Mouse (Mus musculus): Measurements from ENCODE around the gene Pnmt.
"Not testable (repeated sequence)": the region's sequence is repeated elsewhere in the genome, so short reads cannot be mapped to it uniquely, and the experiment has no call there.

The Pnmt gene

DNA sequence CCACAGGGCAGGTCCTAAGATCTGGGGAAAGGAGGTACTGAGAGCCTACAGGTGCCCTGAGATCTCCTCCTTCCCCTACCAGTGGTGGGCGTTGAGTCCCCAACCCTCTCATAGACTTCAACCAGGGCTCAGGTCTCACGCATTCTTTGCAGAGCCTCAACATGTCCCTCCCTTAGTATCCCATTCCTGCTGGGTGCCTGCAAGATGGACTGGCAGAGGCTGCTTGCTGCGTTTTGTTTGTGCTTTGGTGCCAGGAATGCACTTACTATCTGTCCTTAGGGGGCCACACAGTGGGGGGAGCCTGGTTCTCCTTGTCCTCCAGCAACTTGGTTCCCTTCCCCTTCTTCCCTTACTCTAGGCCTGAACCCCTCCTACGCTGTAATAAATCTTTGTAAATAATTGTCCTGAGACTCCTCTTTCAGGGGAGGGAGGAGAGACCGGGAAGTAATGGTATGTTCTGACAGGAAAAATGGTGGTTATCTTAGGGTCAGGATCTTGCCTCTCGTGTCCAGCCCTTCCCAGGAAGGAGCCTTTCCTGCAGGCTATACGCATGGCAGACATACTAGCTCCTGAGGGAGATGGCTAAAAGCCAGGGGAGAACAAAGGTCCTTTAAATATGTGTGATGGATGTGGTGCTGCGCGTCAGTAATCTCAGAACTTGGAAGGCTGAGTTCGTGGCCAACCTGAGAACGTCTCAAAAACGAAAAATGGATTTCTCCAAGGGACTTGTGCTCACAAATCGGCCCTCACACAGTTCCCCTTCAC is 28.7 kb upstream of the Pnmt start:
- no peak for DNase-seq (ENCODE audit: low spot score)

- DNase-seq (ENCODE audit: low spot score), result peak; percentile 88
Observed at GRCm38 (mm10) chr11:98358161-98359083, 27.8 kb upstream of the Pnmt start, which contains the start of gene Stard3. TSS of gene Stard3 (plus strand) at chr11:98358368.

GRCm38 (mm10) chr11:98360866-98361521 is 25.3 kb upstream of the Pnmt start:
- no peak for DNase-seq (ENCODE audit: low spot score)

DNA sequence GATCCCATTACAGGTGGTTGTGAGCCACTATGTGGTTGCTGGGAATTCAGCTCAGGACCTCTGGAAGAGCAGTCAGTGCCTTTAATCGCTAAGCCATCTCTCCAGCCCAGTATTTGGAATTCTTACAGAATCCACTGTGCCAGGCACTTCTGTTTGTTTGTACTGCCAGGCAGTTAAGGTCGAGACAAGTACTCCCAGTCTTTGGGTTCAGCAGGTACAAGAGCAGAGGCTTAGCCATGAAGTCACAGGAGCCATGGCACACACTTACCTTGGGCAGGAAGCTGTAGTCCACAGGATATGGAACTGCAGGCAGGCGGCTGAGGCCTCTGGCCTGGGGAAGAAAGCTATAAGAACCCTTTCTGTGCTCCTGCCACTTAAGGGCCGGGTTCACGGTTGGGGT is 22.4 kb upstream of the Pnmt start:
- DNase-seq (ENCODE audit: low spot score), result no peak

DNA sequence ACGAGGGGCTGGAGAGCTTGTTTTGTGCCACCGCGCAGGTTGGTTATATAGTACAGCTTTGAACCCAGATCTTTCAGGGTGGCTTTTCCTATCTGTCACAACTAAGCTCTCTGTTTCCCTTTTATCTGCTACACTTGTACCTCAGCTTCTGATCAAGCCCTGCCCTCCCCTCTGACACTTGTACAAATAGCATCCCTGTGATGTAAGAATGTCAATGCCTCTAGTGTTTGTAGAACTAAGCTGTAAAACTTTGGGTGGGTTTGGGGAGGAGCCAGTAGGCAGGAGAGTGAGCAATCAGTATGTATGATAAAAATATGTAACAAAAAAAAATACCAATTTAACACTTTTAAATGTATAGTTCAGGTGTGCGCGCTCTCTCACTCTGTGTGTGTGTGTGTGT is 21.8 kb upstream of the Pnmt start:
- no peak for DNase-seq (ENCODE audit: low spot score)

DNA sequence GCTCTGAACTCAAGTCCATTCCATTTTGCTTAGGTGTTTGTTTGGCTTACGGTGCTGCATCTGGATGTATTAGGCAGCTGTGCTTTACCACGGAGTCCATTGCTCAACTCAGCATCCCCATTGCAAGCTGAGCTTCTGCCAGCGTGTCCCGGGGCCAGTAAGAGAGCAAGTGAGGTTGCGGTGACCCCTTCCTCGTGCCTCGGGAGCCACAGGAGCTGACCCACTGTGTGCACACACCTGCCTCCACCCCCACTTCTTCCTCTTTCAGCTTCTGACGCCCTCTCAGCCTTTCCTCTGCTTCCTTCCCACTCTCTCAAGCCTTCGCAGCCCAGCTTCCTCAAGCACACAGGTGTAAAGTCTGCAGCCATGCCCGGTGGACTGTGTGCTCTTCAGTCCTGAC is 20.0 kb upstream of the Pnmt start:
- DNase-seq (ENCODE audit: low spot score), result no peak

- no peak for DNase-seq (ENCODE audit: low spot score)
Observed at GRCm38 (mm10) chr11:98367171-98367862, 18.9 kb upstream of the Pnmt start.

DNA sequence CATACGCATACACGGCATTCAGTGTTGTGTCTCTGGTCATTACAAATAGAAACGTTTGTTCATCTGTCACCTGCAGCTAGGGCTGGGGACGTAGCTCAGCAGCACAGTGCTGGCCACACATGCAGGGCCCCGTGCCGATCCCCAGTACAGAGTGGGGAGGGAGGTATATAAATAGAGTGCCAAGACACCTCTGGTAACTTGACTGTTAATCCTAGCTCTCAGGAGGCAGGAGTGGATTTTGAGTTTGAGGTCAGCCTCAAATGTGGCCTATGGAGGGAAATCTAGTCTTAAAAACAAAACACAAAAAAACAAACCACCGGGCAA is 18.4 kb upstream of the Pnmt start:
- no peak for DNase-seq (ENCODE audit: low spot score)

DNA sequence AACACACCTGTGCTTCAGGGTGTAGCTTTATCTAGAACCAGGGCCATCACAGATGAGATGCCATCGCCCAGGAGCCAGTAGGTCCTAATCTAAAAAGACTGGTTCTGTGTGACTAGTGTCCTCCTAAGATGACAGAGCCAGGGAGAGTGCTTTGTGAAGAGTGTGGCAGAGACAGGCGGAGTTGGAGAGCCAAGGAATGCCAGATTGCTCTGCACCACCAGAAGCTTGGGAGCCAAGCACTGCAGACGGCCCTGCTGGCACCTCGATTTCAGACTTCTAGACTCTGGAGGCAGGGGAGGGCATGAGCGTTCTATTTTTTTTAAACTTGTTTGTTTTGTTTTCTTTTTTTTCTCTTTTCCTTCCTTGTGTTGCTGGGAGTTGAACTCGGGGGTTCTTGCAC is 16.9 kb upstream of the Pnmt start:
- no peak for DNase-seq (ENCODE audit: low spot score)

- DNase-seq (ENCODE audit: low spot score), result no peak
Observed at GRCm38 (mm10) chr11:98370588-98370987, 15.7 kb upstream of the Pnmt start.

GRCm38 (mm10) chr11:98371556-98372240 is 14.6 kb upstream of the Pnmt start:
- no peak for DNase-seq (ENCODE audit: low spot score)

- no peak for DNase-seq (ENCODE audit: low spot score)
Observed at GRCm38 (mm10) chr11:98372406-98372805, 13.8 kb upstream of the Pnmt start.

DNA sequence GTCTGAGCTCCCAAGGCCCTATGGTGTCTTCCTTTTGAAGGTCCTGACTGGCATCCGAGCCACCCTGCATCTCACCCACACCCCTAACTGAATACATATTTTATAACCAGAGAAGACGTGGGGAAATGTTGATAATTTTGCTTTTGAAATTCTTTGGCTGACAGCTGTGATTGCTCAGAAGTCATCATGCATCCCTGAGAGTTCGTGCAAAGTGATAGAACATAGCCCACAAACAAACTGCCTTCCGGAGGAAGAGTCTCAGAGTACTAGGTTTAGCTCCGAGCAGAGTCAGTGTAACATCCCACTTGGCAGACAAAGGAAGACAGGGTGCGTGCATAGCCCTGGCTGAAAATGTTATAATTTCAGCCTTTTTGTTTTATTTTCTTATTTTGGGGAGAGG is 13.0 kb upstream of the Pnmt start:
- no peak for DNase-seq (ENCODE audit: low spot score)

- no peak for DNase-seq (ENCODE audit: low spot score)
Observed at GRCm38 (mm10) chr11:98374266-98374665, 12.0 kb upstream of the Pnmt start.

DNA sequence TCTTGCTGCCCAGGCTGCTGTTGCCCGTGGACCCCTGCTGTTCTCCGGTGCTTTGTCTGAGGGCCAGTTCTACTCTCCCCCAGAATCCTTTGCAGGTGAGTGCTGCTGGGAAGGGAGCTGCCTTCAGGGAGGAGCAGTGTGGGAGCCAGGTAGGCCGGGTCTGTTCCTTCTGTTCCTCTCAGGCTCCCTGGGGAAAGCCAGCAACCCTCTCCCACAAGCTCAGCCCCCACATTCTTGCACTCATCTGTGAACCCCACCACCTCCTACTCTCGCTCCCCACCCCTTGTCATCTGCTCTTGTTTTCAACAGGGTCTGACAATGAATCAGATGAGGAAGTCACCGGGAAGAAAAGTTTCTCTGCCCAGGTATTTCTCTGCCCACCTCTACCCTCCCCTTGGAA is 9.5 kb upstream of the Pnmt start:
- no peak for DNase-seq (ENCODE audit: low spot score)

GRCm38 (mm10) chr11:98377787-98378186 is 8.5 kb upstream of the Pnmt start:
- DNase-seq (ENCODE audit: low spot score), result peak; percentile 58

DNA sequence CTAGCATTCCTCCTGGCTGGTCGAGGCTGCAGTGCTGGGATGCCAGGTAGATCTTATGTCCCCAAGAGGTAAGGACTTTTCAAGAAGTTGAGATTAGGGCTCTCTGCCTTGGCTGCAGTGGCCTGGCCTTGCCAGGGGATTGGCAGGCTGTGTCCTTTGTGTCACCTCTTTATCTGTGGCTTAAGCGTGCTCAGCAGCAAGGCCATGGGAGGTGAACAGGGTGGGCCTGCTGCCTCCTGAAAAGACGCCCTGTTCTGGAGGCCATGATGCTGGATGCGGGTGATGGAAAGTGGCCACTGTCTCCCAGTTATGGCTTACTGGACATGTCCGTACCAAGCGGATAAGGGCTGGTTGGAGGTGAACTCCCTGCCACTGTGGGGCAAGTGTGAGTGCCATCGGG is 6.9 kb upstream of the Pnmt start:
- no peak for DNase-seq (ENCODE audit: low spot score)

DNA sequence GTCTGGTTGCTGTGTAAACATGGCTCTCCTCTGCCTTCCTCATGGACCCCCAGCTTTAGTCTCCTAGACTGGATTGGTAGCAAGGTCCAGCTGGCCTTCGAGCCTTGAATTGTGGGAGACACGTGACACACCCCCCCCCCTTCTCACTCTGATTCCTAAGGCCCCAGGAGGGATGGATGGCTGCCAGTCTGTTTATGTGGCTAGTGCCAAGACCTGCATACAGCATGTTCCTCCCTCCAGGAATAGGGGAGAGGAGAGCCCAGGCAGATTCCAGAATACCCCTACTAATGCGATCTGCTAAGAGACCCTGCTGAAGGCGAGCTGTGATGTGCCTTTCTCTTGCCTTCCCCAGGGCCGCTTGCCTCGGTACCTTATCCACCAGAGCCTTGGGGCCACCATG is 6.1 kb upstream of the Pnmt start:
- DNase-seq (ENCODE audit: low spot score), result no peak

- DNase-seq (ENCODE audit: low spot score), result no peak
Observed at GRCm38 (mm10) chr11:98381651-98382050, 4.6 kb upstream of the Pnmt start.

DNA sequence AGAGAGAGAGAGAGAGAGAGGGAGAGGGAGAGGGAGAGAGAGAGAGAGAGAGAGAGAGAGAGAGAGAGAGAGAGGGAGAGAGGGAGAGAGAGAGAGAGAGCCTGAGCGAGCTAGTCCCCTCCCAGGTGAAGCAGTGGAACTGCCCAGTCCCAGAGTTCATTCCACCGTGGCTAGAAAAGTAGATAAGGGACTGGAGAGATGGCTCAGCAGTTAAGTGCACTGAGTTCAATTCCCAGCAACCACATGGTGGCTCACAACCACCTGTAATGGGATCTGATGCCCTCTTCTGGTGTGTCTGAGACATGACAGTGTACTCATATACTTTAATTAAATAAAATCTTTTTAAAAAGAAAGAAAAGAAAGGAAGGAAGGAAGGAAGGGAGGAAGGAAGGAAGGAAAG is 3.8 kb upstream of the Pnmt start:
- not testable (repeated sequence) for DNase-seq (ENCODE audit: low spot score)

DNA sequence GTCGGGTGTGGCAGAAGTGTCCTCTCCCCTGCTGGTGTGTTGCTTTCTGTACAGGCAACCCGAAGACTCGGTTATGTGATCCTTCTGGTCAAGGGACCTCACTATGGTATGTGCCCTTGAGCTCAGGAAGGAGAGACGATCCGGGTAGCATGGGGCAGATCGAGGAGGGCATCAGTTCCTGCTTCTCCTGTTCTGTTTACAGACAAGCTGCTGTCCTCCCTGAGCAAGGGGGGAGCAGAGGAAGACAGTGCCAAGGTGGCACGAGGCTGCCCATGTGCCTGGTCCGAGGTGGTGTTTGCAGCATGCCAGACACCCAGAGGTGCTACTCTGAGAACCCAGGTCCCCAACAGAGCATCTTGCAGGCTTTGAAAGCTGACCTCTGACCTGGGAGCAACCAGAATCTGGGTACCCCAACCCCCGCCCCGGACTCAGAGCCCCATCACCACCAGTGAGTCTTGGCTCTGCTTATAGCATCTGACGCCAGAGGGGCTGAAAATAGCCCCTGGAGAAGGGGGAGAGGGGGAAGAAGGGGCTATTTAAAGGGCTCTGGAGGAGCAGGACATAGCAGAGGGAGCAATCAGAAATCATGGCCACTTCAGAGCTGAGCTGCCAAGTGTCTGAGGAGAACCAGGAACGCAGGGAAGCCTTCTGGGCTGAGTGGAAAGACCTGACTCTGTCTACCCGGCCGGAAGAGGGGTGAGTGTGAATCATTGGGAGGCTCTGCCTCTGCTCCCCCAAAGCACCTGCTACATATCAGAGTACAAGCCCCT is 2.8 kb upstream of the Pnmt start, which contains the start of gene Tcap:
Gene Tcap (plus strand): TSS at position 551 of the 770 bp plus-strand sequence.
- no peak for DNase-seq (ENCODE audit: low spot score)
